In genomic region chr10:111339296-111339695, GRCm38 (mm10) we compare ENCODE assay signal across 21 mouse cellular contexts. TPM values are rescaled to one million over a fixed set of nuclear protein-coding genes. Genes with fewer than 3 reads are reported as not detected.
A peak's percentile ranks its signal among the peaks of the same experiment; 100 is the strongest.
DNase-seq lines count a peak whose midpoint lies in the region; TF ChIP-seq lines count a peak whose summit lies in the region.
"Had no signal": no experiment of that assay in that cellular context is flagged by ENCODE, and none has a peak within 500 bp of the region (broad histone marks: within the 10 kb centered on the region; RNA-seq: fewer than 3 reads in every experiment).

No protein-coding gene starts in this region.

- H3K27me3 ChIP-seq in kidney, adult 2 months (replicated peaks; ENCODE audit: control insufficient read depth, insufficient read depth, low read length): no peaks in the 10 kb centered on the region
- H3K27me3 ChIP-seq: embryonic facial prominence, embryonic 12.5 days; heart, embryonic 12.5 days; hindbrain, embryonic 13.5 days; midbrain, embryonic 12.5 days; stomach, embryonic 15.5 days had no signal

- no peak overlapping the region for H3K4me3 ChIP-seq in kidney, adult 2 months (ENCODE audit: insufficient read depth, low read depth, low read length)
- no peak overlapping the region for H3K4me3 ChIP-seq in lung, adult 2 months (replicated peaks; ENCODE audit: extremely low read depth, low read depth, low read length)
- H3K4me3 ChIP-seq: embryonic facial prominence, embryonic 12.5 days; heart, embryonic 12.5 days; hindbrain, embryonic 13.5 days; midbrain, embryonic 12.5 days; neural tube, embryonic 13.5 days; stomach, embryonic 15.5 days had no signal

- H3K27ac ChIP-seq in kidney, adult 2 months (ENCODE audit: insufficient read depth, low read depth, low read length): no peak overlapping the region
- H3K27ac ChIP-seq: embryonic facial prominence, embryonic 12.5 days; hindbrain, embryonic 13.5 days; midbrain, embryonic 12.5 days; neural tube, embryonic 13.5 days; stomach, embryonic 15.5 days had no signal

- TF ChIP-seq CTCF in kidney, adult 2 months (conservative IDR thresholded peaks at IDR 0.05; ENCODE audit: insufficient read depth, insufficient read length, low read depth, low read length): no peak
- TF ChIP-seq CTCF in lung, adult 2 months (IDR thresholded peaks at IDR 0.05; ENCODE audit: insufficient read depth, low read length): no peak

- peak; percentile 25 for DNase-seq in kidney, adult 2 months
- no peak for DNase-seq in kidney, adult 18-20 months
- DNase-seq in lung, postnatal 25 days (ENCODE audit: low spot score): peak; percentile 47
- DNase-seq in lung, adult 2 months: no peak
- peak; percentile 72 for DNase-seq in adipocyte (ENCODE audit: low spot score)
- DNase-seq in retina, postnatal 1 day: peak; percentile 60
- no peak for DNase-seq in adrenal gland, adult 2 months
- DNase-seq: adrenal gland, postnatal 25 days; cerebellum, adult 9-10 months; embryo, embryonic 11 days; gastrocnemius, postnatal 25 days; heart, adult 18-20 months; heart, postnatal 4 days; liver; right cerebral cortex, postnatal 14 days had no signal

- TF ChIP-seq POLR2A in kidney, adult 2 months (IDR thresholded peaks at IDR 0.05; ENCODE audit: low read depth, low read length): no peak
- no peak for TF ChIP-seq POLR2A in lung, adult 2 months (IDR thresholded peaks at IDR 0.05; ENCODE audit: borderline replicate concordance, extremely low read depth, low read depth, low read length)

- H3K4me1 ChIP-seq in kidney, adult 2 months (ENCODE audit: control insufficient read depth, insufficient read depth, low read length): no peaks in the 10 kb centered on the region
- H3K4me1 ChIP-seq in lung, adult 2 months (ENCODE audit: control insufficient read depth, insufficient read depth, low read length): no peaks in the 10 kb centered on the region
- H3K4me1 ChIP-seq: stomach, embryonic 15.5 days had no signal

- 50% methylated on average over 11 of the region's 11 CpGs for WGBS in kidney, adult 2 months
- 70% methylated on average over 11 of the region's 11 CpGs for WGBS in lung, adult 2 months

- no peaks in the 10 kb centered on the region for H3K36me3 ChIP-seq in kidney, adult 2 months (ENCODE audit: control insufficient read depth, insufficient read depth, low read length)
- H3K36me3 ChIP-seq: embryonic facial prominence, embryonic 12.5 days; heart, embryonic 12.5 days; hindbrain, embryonic 13.5 days; midbrain, embryonic 12.5 days; neural tube, embryonic 13.5 days; stomach, embryonic 15.5 days had no signal

RNA-seq across cellular contexts. Expression of gene Bbs10, which starts 40.8 kb away (rescaled TPM):
- polyA plus RNA-seq in kidney, adult 2 months (2012; rRNA removed): 1.3 and 1.7 TPM in 2 replicates
- 0.81 and 1.3 TPM in 2 replicates for polyA plus RNA-seq in lung, adult 2 months (2012; rRNA removed)
- 1 to 10 TPM; 3.5 to 7.3 TPM for total RNA-seq in adrenal gland, adult 2 months (2021)
- polyA plus RNA-seq in adrenal gland, adult 2 months (2012; rRNA removed): 0.79 and 0.81 TPM in 2 replicates

Comparison
In these comparisons a context has a peak if more than half of its experiments do, and no peak if none do; other contexts are left out.
1. DNase-seq: peak in kidney, adult 2 months (single experiment), lung, postnatal 25 days (single experiment), adipocyte (single experiment) and retina, postnatal 1 day (single experiment); none in kidney, adult 18-20 months (single experiment), lung, adult 2 months (single experiment) and adrenal gland, adult 2 months (single experiment).